Mouse (Mus musculus) neural tube, embryonic 13.5 days (tissue): Measurements from ENCODE around the gene Oxct1. TPM values are rescaled to one million over a fixed set of nuclear protein-coding genes. Genes with fewer than 3 reads are reported as not detected.

Experiments used
- ATAC-seq: fragments of 200-750 bp; cut with Nextera tagmentation; 2 replicates; pipeline ENCODE4 v1.8.0; 2017; ENCODE audit warnings: low read depth, mild to moderate bottlenecking, moderate TSS enrichment, moderate library complexity
- H3K27ac ChIP-seq: fragments of 300-500 bp; sonication (generic); replicated peaks from 2 replicates; pipeline ENCODE4 v1.5.1; 2015; ENCODE audit warnings: moderate library complexity, mild to moderate bottlenecking, inconsistent platforms
- H3K27me3 ChIP-seq: fragments of 300-500 bp; sonication (generic); 2 replicates; pipeline ENCODE4 v1.6.1; 2015; ENCODE audit warnings: mild to moderate bottlenecking, inconsistent platforms
- H3K36me3 ChIP-seq: fragments of 300-500 bp; sonication (generic); 2 replicates; pipeline ENCODE4 v1.6.1; 2015; ENCODE audit warnings: mild to moderate bottlenecking, inconsistent platforms
- H3K4me1 ChIP-seq: fragments of 300-500 bp; sonication (generic); replicated peaks from 2 replicates; pipeline ENCODE4 v1.6.1; 2015; ENCODE audit warnings: inconsistent platforms
- H3K4me2 ChIP-seq: fragments of 300-500 bp; sonication (generic); 2 replicates; pipeline ENCODE4 v1.6.1; 2015; ENCODE audit warnings: inconsistent platforms, mild to moderate bottlenecking, moderate library complexity
- H3K4me3 ChIP-seq: fragments of 300-500 bp; sonication (generic); 2 replicates; pipeline ENCODE4 v1.5.1; 2015; ENCODE audit warnings: mild to moderate bottlenecking, inconsistent platforms
- H3K9ac ChIP-seq: fragments of 300-500 bp; sonication (generic); 2 replicates; pipeline ENCODE4 v1.6.1; 2015; ENCODE audit warnings: moderate library complexity, mild to moderate bottlenecking, inconsistent platforms
- H3K9me3 ChIP-seq: fragments of 300-500 bp; sonication (generic); 2 replicates; pipeline ENCODE4 v1.6.1; 2016; ENCODE audit warnings: inconsistent platforms
- WGBS: fragments of 180-500 bp; shearing (Covaris S2); methylation state at CpG from one replicate; pipeline ENCODE4 v1.1.7; 2015; 5-methylcytosine and 5-hydroxymethylcytosine counted together
- polyA plus RNA-seq: library from polyadenylated mRNA; unstranded; fragments of >200 nt; fragmentation: Nextera tagmentation; extraction: Ambion mirVana; gene quantifications from 2 replicates; pipeline ENCODE4 v1.2.1, GENCODE M21; 2015

Oxct1 gene
- polyA plus RNA-seq, 1 experiment from 2014 or later, result 240 TPM

DNA sequence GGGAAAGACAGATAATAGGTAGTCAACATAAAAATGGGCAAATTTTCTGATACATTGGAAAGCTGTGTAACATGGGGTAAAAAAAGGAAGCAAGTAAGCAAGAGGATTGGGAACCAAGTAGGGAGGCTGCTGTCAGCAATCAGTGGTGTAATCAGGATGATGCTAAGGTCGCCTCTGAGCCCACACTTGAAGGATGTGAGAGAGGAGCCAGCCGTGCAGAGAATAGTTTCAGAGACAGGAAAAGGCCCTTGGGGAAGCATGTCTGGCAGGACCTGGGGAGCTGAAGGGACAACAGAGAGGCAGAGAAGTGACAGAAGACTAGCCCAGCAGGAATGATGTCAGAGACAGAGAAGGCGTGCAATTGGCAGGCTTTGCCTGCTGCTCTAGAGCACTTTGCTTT, 16.2 kb downstream of the Oxct1 start:
- Histone ChIP-seq H3K4me2 (no peak overlapping the region), H3K4me1 (no peaks in the 10 kb centered on the region), H3K9me3 (no peaks in the 10 kb centered on the region), H3K4me3 (no peak overlapping the region), H3K9ac (no peak overlapping the region), H3K27ac (no peak overlapping the region), H3K27me3 (no peaks in the 10 kb centered on the region), H3K36me3 (peaks cover 38% of the 10 kb centered on the region)
- WGBS, result 76% methylated on average over 3 of the region's 3 CpGs
- ATAC-seq, result no peak

DNA sequence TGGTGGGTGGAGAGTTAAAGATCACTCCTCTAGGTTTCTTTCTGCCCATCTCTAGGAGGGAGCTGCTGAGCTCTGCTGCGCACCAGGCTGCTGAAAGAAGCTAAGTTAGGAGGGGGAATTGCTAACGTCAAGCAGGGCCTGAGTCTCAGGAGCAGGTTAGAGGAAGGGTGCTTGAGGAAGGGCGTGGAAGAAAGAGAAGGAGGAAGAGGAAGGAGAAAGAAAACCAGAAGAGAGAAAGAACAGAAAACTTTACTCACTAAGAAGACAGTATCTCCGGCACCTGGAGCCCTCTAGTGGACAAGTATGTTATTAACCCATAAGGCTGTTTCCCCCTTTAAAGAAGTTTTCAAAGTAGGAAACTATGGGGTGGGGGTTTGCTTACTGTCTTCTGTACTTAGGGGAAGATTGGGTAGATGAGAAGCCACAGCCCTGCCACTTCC, 16.9 kb downstream of the Oxct1 start:
- H3K4me1 ChIP-seq, result no peaks in the 10 kb centered on the region
- no peak overlapping the region for H3K4me2 ChIP-seq
- no peak overlapping the region for H3K27ac ChIP-seq
- no peaks in the 10 kb centered on the region for H3K27me3 ChIP-seq
- peaks cover 35% of the 10 kb centered on the region for H3K36me3 ChIP-seq
- no peak overlapping the region for H3K9ac ChIP-seq
- ATAC-seq, result no peak
- H3K9me3 ChIP-seq, result no peaks in the 10 kb centered on the region
- WGBS, result 28% methylated on average over 4 of the region's 4 CpGs
- H3K4me3 ChIP-seq, result no peak overlapping the region

DNA sequence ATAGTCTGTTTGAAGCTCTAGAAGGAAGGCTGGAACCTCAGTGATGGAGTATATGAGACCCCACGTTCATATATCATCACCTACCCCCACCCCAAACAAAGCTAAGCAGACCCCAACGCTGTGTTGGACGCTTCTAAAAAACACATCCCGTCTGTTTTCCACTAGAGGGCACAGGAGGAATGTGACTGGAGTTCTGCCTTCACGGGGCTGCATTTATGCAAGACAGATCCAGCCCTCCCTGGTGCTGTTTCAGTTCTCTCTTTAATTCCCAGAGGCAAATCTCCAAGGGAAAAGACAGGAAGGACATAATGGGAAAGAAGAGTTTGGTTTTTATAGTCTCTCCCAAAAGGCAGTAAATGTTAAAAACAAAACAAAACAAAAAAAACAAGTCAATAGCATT, 30.4 kb downstream of the Oxct1 start:
- Histone ChIP-seq H3K4me3 (no peak overlapping the region), H3K9ac (no peak overlapping the region), H3K9me3 (no peaks in the 10 kb centered on the region), H3K4me1 (no peaks in the 10 kb centered on the region), H3K4me2 (no peak overlapping the region), H3K36me3 (peaks cover 62% of the 10 kb centered on the region), H3K27me3 (no peaks in the 10 kb centered on the region), H3K27ac (no peak overlapping the region)
- 29% methylated on average over 5 of the region's 5 CpGs for WGBS
- ATAC-seq, result peak; percentile 90

DNA sequence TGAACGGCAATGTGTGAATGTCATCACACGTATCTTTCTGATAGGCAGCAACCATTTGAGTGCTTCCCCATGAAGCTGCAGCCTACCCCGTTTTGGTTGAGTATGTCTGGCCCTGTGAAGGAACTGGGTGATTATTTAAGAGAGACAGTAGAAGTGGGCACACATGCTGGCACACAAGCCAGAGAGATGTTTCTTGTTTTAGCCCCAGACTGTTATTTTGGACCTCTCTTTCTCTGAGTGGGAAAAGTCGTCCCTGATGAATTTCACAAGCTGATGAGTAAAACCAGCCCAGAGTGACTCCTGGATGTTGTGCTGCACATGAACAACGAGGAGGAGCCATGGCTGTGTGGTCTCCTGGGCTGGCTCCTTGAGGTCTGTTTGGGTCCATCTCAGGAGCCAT, 37.4 kb downstream of the Oxct1 start:
- H3K36me3 ChIP-seq, result peaks cover 45% of the 10 kb centered on the region
- no peak for ATAC-seq
- H3K27me3 ChIP-seq, result no peaks in the 10 kb centered on the region
- no peak overlapping the region for H3K4me3 ChIP-seq
- 92% methylated on average over 5 of the region's 5 CpGs for WGBS
- no peak overlapping the region for H3K27ac ChIP-seq
- no peak overlapping the region for H3K9ac ChIP-seq
- no peak overlapping the region for H3K4me2 ChIP-seq
- no peaks in the 10 kb centered on the region for H3K4me1 ChIP-seq
- no peaks in the 10 kb centered on the region for H3K9me3 ChIP-seq

DNA sequence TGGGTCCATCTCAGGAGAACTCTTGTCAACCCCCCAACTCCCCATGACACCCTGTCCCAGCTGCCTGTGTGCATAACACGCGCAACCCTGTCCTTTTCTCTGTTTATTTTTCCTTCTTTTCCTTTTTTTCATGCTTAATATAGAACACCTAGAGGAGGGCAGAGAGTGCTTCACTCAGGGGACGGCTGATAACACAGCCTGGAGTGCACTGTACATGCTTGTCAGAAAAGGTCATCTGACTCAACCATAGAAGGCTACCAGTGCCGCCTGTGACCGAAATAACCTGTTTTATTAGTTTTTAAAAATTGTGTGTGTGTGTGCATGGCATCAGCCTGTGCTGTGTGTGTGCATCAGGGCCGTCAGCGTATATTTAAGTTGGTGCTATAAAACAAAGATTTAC, 37.8 kb downstream of the Oxct1 start:
- Histone ChIP-seq H3K9me3 (no peaks in the 10 kb centered on the region), H3K4me3 (no peak overlapping the region), H3K36me3 (peaks cover 44% of the 10 kb centered on the region), H3K9ac (no peak overlapping the region), H3K4me1 (no peaks in the 10 kb centered on the region), H3K27me3 (no peaks in the 10 kb centered on the region), H3K27ac (no peak overlapping the region), H3K4me2 (no peak overlapping the region)
- no peak for ATAC-seq
- 92% methylated on average over 7 of the region's 7 CpGs for WGBS

DNA sequence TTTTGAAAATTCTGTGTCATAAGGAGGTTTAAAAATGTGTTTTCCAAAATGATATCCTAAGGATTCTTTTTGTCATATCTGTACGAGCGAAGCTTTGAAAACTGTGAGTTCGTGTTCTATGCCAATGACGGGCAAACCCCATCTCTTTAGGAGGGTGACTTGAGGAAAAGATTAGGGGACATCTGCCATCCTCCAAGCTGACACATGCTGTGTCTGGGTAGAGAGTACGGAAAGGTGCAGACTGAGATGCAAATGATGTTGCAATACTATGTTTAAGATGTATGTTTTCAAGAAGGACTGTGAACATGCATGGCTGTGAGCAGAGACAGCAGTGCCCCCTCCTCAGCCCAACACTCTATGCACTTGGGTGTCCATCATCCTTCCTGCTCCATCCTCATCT, 38.5 kb downstream of the Oxct1 start:
- ATAC-seq, result no peak
- H3K4me2 ChIP-seq, result no peak overlapping the region
- H3K27ac ChIP-seq, result no peak overlapping the region
- H3K27me3 ChIP-seq, result no peaks in the 10 kb centered on the region
- H3K9ac ChIP-seq, result no peak overlapping the region
- WGBS, result 95% methylated on average over 5 of the region's 5 CpGs
- no peaks in the 10 kb centered on the region for H3K9me3 ChIP-seq
- no peak overlapping the region for H3K4me3 ChIP-seq
- H3K4me1 ChIP-seq, result no peaks in the 10 kb centered on the region
- peaks cover 37% of the 10 kb centered on the region for H3K36me3 ChIP-seq

DNA sequence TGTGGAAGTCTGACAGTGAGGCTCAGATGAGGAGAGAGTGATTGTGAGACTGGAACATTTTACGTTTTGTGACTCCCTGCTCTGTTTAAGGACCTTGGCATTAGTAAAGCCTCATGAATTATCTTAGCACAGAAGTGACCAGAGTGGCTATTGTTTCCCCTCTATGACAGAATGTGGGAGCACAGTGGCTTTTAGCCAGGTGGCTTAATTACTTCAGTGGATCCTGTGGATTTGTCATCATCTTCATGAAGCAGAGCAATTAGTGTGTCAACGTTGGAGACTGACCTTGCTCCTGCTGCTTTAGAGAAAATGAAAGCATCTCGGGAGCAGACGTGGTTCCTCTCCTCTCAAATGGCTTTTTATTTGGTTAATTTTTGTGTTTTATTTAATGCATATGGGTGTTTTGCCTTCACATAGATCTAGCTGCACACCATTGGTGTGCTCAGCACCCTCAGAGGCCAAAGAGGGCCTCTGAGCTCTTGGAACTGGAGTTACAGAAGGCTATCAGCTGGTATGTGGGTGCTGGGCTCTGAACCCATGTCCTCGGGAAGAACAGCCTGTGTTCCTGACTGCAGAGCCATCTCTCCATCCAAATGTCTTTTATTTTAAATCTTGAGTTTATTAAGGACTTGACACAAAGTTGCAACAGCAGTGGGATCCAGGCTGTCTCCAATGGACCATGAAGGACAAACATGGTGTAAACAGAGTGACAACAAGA, 41.2 kb downstream of the Oxct1 start:
- H3K4me3 ChIP-seq, result no peak overlapping the region
- no peak for ATAC-seq
- no peaks in the 10 kb centered on the region for H3K27me3 ChIP-seq
- H3K4me2 ChIP-seq, result no peak overlapping the region
- H3K27ac ChIP-seq, result no peak overlapping the region
- no peak overlapping the region for H3K9ac ChIP-seq
- peaks cover 12% of the 10 kb centered on the region; the same call in 1 of the 2 replicates for H3K36me3 ChIP-seq
- H3K9me3 ChIP-seq, result no peaks in the 10 kb centered on the region
- WGBS, result 60% methylated on average over 5 of the region's 5 CpGs
- H3K4me1 ChIP-seq, result no peaks in the 10 kb centered on the region

DNA sequence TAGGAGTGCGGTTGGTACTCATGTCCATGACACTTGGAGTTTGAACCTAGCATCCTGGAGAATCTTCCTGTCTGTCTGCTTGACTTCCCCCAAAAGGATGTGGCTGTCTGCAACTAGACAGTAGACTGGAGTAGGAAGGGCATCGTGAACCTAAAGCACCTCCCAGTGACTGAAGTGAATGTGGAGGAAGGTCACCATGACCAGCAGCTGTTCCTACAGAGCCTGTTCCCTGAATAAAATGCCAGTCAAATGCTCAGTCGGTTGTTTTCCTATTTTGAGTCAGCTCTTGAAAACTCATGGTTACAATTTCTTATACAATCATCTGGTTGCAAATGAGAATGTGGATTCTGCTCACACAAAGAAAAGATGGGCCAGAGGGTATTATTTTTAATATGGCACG, 51.8 kb downstream of the Oxct1 start:
- no peaks in the 10 kb centered on the region for H3K9me3 ChIP-seq
- H3K4me2 ChIP-seq, result no peak overlapping the region
- no peak overlapping the region for H3K4me3 ChIP-seq
- no peaks in the 10 kb centered on the region for H3K27me3 ChIP-seq
- H3K36me3 ChIP-seq, result peaks cover 22% of the 10 kb centered on the region; the same call in 1 of the 2 replicates
- ATAC-seq, result no peak
- no peak overlapping the region for H3K9ac ChIP-seq
- H3K27ac ChIP-seq, result no peak overlapping the region
- WGBS, result 92% methylated on average over 4 of the region's 4 CpGs
- H3K4me1 ChIP-seq, result no peaks in the 10 kb centered on the region

DNA sequence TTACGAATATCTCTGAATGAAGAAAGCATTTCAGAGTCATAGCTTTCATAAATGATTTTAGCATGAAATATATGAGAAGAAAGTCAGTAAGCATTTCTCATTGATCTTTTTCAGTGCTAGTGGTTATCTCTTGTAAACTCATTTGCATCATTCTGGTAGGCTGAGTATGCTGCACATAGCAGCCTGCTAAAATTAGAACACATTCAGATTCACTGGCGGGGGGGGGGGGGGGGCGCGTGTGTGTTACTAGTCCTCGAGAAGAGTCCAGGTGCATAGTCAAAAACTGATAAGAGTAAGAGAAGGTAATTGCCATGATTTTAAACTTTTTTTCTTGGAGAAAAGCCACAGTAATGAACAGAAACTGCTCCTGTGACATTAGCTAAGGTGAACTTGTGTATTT, 52.6 kb downstream of the Oxct1 start:
- Histone ChIP-seq H3K9me3 (no peaks in the 10 kb centered on the region), H3K36me3 (peaks cover 17% of the 10 kb centered on the region; the same call in 1 of the 2 replicates), H3K27me3 (no peaks in the 10 kb centered on the region), H3K4me3 (no peak overlapping the region), H3K9ac (no peak overlapping the region), H3K27ac (no peak overlapping the region), H3K4me1 (no peaks in the 10 kb centered on the region), H3K4me2 (no peak overlapping the region)
- 86% methylated on average over 5 of the region's 5 CpGs for WGBS
- no peak for ATAC-seq

DNA sequence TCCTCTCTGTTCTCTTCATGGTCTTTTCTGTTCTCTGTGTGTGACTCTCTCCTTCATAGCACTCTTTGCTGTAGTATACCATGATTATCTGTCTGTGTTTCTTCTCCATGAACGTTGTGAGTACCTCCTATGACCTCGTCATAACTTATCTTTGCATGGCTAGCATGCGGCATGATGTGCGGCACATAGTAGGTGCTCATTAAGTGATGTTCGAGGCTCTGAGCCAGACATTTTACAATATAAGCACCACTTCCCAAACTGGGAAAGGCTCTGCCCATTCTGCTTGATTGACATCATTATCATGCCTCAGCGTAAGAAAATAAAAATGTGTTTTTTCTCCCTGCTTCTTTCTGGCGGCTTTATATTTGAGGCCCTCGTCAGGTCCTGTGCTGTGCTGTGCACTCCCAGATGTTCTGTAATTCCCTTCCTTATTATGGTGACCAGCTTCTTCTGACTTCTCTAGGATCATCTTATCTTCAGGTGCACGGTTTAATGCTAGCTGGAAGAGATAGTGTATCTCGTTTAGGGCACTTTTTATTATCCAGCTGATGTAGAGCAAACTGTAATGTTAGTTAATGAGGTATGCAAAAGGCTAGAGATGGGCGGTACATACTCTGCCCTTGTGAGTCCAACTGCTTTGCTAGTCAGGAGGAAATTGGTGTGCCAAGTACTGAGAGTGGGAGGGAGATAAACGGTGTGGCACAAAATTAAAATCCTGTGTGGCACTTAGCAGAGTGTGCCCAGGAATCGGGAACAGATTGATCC, 53.4 kb downstream of the Oxct1 start:
- Histone ChIP-seq H3K9ac (no peak overlapping the region), H3K36me3 (peaks cover 17% of the 10 kb centered on the region; the same call in 1 of the 2 replicates), H3K4me1 (no peaks in the 10 kb centered on the region), H3K27ac (no peak overlapping the region), H3K9me3 (no peaks in the 10 kb centered on the region), H3K4me3 (no peak overlapping the region), H3K27me3 (no peaks in the 10 kb centered on the region), H3K4me2 (no peak overlapping the region)
- 85% methylated on average over 13 of the region's 13 CpGs for WGBS
- ATAC-seq, result no peak

DNA sequence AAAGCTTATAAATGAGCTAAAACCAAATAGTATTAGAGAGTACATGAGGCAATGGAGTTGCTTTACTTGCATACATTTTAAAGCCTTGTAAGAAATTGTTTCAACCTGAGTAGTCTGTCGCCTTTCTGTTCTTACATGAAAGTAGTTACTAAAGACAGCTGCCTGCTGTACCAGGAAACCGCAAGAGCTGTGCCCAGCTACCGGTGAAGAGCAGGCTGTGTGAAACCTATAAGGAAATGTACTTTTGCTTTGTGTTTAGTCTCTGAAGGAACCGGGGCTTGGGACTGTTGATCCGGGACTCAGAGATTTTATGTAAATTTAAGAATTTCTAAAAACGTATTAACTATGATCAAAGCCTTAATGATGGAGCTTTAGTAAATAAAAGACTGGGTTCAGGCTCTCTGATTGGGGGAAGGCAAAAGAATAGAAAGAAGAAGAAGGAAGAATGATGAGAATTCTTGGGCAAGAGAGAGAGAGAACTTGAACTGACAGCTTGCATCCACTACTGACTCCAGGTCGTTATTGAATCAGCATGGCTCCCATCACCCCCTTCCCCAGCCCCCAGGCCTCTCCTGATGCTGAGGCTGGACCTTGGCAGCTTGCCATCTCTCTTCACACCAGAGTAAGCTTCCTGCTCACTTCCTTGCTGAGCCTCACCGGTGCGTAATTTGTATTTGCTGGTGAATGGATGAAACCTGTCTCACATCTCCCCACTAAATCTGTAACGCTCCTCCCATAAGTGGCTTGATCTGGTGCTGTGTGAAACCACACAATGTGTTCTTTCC, 59.6 kb downstream of the Oxct1 start:
- ATAC-seq, result no peak
- 75% methylated on average over 10 of the region's 10 CpGs for WGBS
- Histone ChIP-seq H3K9me3 (no peaks in the 10 kb centered on the region), H3K4me3 (no peak overlapping the region), H3K4me2 (no peak overlapping the region), H3K9ac (no peak overlapping the region), H3K4me1 (0 out of 2 replicates have a peak, but pooled peaks cover 2% of the 10 kb centered on the region), H3K27me3 (no peaks in the 10 kb centered on the region), H3K27ac (no peak overlapping the region), H3K36me3 (no peaks in the 10 kb centered on the region)

DNA sequence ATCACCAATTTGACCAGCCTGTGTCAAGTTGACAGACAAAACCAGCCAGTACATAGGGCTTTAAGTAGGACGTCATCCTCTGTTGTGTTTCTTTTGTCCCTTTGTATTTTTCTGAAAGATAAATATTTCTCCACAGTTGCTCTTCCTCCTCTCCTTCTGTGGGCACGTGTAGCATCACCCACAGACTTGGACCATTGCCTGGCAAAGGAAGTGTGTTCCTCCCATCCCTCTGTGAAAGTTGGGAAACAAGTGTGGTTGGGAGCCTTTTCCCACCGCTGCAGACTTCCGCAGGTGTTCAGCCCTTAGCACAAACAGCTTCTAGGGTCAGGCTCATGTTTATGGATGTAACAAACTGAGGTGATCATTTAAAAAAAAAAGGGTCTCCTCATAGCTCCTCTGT, 61.3 kb downstream of the Oxct1 start:
- ATAC-seq, result no peak
- WGBS, result 70% methylated on average over 4 of the region's 4 CpGs

More for the DNA sequence above, 61.3 kb downstream of the Oxct1 start:
- H3K4me1 ChIP-seq, result 0 out of 2 replicates have a peak, but pooled peaks cover 2% of the 10 kb centered on the region
- peaks cover 14% of the 10 kb centered on the region for H3K36me3 ChIP-seq
- no peak overlapping the region for H3K4me3 ChIP-seq
- no peak overlapping the region for H3K4me2 ChIP-seq
- no peaks in the 10 kb centered on the region for H3K27me3 ChIP-seq
- no peak overlapping the region for H3K9ac ChIP-seq
- no peak overlapping the region for H3K27ac ChIP-seq
- H3K9me3 ChIP-seq, result no peaks in the 10 kb centered on the region
